In the genomic region with DNA sequence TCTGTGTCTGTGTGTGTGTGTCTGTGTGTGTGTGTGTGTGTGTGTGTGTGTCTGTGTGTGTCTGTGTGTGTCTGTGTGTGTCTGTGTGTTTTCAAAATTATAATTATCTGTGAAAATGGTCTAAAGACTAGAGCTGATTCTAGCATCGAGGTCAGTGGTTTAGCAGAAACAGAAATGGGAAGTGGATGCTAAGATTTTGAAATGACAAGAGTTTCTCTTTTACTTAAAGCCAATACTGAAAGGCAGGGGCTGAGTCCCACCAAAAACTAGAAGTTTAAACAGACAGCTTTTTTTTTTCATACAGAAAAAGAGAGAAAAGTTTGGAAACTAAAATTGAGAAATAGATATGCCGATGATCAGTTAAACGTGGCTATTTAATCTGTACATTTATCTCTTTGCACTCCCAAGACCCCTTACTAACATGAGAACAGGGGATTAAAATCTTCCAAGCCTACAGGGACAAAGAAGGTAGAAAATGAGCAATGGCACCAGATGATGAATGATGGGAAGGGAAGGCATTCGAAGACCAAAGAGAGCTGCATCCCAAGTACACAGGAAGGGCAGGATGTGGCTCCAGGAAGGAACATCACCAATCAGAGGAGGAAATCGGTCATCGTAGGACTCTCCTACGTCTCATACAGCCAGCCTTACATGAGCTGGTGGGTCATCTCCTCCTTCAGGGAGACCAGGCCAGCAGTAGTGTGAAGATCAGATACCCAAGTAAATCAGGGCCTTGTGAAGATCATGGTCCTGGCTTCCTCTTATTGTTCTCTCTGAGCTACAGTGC, we compare ENCODE assay signal across 12 mouse cellular contexts.
"Had no signal": no experiment of that assay in that cellular context is flagged by ENCODE, and none has a peak within 500 bp of the region (broad histone marks: within the 10 kb centered on the region; RNA-seq: fewer than 3 reads in every experiment).

No protein-coding gene starts in this region.

- ATAC-seq: intestine, embryonic 16.5 days; liver, embryonic 12.5 days; midbrain, embryonic 13.5 days had no signal

- H3K4me2 ChIP-seq: limb, embryonic 15.5 days; liver, embryonic 12.5 days; lung, embryonic 14.5 days; midbrain, embryonic 13.5 days; stomach, embryonic 15.5 days had no signal

- H3K4me3 ChIP-seq: left cerebral cortex, adult 2 months; limb, embryonic 15.5 days; liver, embryonic 12.5 days; midbrain, embryonic 13.5 days; stomach, embryonic 15.5 days had no signal

- H3K9me3 ChIP-seq: limb, embryonic 15.5 days; liver, embryonic 12.5 days; midbrain, embryonic 13.5 days; stomach, embryonic 15.5 days had no signal

- H3K27me3 ChIP-seq: limb, embryonic 15.5 days; liver, embryonic 12.5 days; midbrain, embryonic 13.5 days; stomach, embryonic 15.5 days had no signal

- H3K27ac ChIP-seq: left cerebral cortex, adult 2 months; limb, embryonic 15.5 days; liver, embryonic 12.5 days; midbrain, embryonic 13.5 days; stomach, embryonic 15.5 days had no signal

- DNase-seq: lung, embryonic 14.5 days; lung, postnatal 10 days; lung, postnatal 4 days; right cerebral cortex, postnatal 14 days; thymus, adult 2 months; thymus, postnatal 36 days had no signal

- H3K4me1 ChIP-seq: liver, embryonic 12.5 days; stomach, embryonic 15.5 days had no signal

- H3K36me3 ChIP-seq: limb, embryonic 15.5 days; liver, embryonic 12.5 days; midbrain, embryonic 13.5 days; stomach, embryonic 15.5 days had no signal

- H3K9ac ChIP-seq: limb, embryonic 15.5 days; liver, embryonic 12.5 days; lung, embryonic 14.5 days; midbrain, embryonic 13.5 days; stomach, embryonic 15.5 days had no signal
